Mouse (Mus musculus) c-Kit-negative CD71-positive TER-119-positive erythroid progenitor cells, embryonic 14.5 days (primary cell): Measurements from ENCODE around the gene Guca2b.
"Not testable (repeated sequence)": the region's sequence is repeated elsewhere in the genome, so short reads cannot be mapped to it uniquely, and the experiment has no call there.

Experiments used
- DNase-seq: peaks from one replicate; pipeline ENCODE4 v3.0.0-alpha.2; 2013; ENCODE audit warnings: low read depth, low spot score

Gene Guca2b

GRCm38 (mm10) chr4:119657011-119657410 lies 1.7 kb downstream of the Guca2b start:
- no peak for DNase-seq

GRCm38 (mm10) chr4:119642666-119643065 lies 16.1 kb downstream of the Guca2b start:
- DNase-seq = no peak

- no peak for DNase-seq
These were observed 20.1 kb downstream of the Guca2b start for GRCm38 (mm10) chr4:119638656-119639055.

- no peak for DNase-seq
These were observed 20.8 kb downstream of the Guca2b start for GRCm38 (mm10) chr4:119637946-119638345.

GRCm38 (mm10) chr4:119637176-119637845 lies 21.4 kb downstream of the Guca2b start, which contains the start of gene Guca2a:
Guca2a (plus strand) TSS chr4:119637704.
- no peak for DNase-seq

- DNase-seq = no peak
These were observed 22.0 kb downstream of the Guca2b start for GRCm38 (mm10) chr4:119636731-119637130.

GRCm38 (mm10) chr4:119635686-119636085 lies 23.1 kb downstream of the Guca2b start:
- DNase-seq = no peak

- no peak for DNase-seq
These were observed 23.7 kb downstream of the Guca2b start for GRCm38 (mm10) chr4:119634908-119635660.

- DNase-seq = no peak
These were observed 24.8 kb downstream of the Guca2b start for GRCm38 (mm10) chr4:119633948-119634347.

- DNase-seq = no peak
These were observed 25.4 kb downstream of the Guca2b start for GRCm38 (mm10) chr4:119633342-119633741.

GRCm38 (mm10) chr4:119632721-119633120 lies 26.0 kb downstream of the Guca2b start:
- DNase-seq = no peak

- no peak for DNase-seq
These were observed 27.4 kb downstream of the Guca2b start for GRCm38 (mm10) chr4:119631115-119631919.

GRCm38 (mm10) chr4:119628363-119628762 lies 30.4 kb downstream of the Guca2b start:
- not testable (repeated sequence) for DNase-seq

- DNase-seq = no peak
These were observed 31.4 kb downstream of the Guca2b start for GRCm38 (mm10) chr4:119627317-119627716.

- DNase-seq = no peak
These were observed 31.9 kb downstream of the Guca2b start for GRCm38 (mm10) chr4:119626876-119627275.

GRCm38 (mm10) chr4:119626081-119626645 lies 32.6 kb downstream of the Guca2b start:
- no peak for DNase-seq

GRCm38 (mm10) chr4:119614724-119615123 lies 44.0 kb downstream of the Guca2b start:
- DNase-seq = no peak

- DNase-seq = no peak
These were observed 44.7 kb downstream of the Guca2b start for GRCm38 (mm10) chr4:119614078-119614477.

GRCm38 (mm10) chr4:119609488-119609887 lies 49.3 kb downstream of the Guca2b start:
- no peak for DNase-seq
